ENCODE assay signal across 8 mouse cellular contexts in genomic region chr14:33923168-33924070, GRCm38 (mm10). TPM values are rescaled to one million over a fixed set of nuclear protein-coding genes. Genes with fewer than 3 reads are reported as not detected.
A peak's percentile ranks its signal among the peaks of the same experiment; 100 is the strongest.
DNase-seq lines count a peak whose midpoint lies in the region; ATAC-seq lines count a peak whose summit lies in the region.
"Had no signal": no experiment of that assay in that cellular context is flagged by ENCODE, and none has a peak within 500 bp of the region (broad histone marks: within the 10 kb centered on the region; RNA-seq: fewer than 3 reads in every experiment).

Gene Gdf10, plus strand, starts transcription at chr14:33923587.

- H3K9ac ChIP-seq in intestine, embryonic 14.5 days (ENCODE audit: low read length) = peak within 1 kb of the TSS; percentile 43
- peak within 1 kb of the TSS; percentile 53 for H3K9ac ChIP-seq in limb, embryonic 15.5 days
- peak within 1 kb of the TSS; percentile 65 for H3K9ac ChIP-seq in neural tube, embryonic 11.5 days (ENCODE audit: low read length)

- H3K4me2 ChIP-seq in intestine, embryonic 14.5 days (ENCODE audit: low read length) = peak within 1 kb of the TSS; percentile 96
- peak within 1 kb of the TSS; percentile 86 for H3K4me2 ChIP-seq in limb, embryonic 15.5 days
- H3K4me2 ChIP-seq in neural tube, embryonic 11.5 days (ENCODE audit: low read depth) = peak within 1 kb of the TSS; percentile 94

- ATAC-seq in frontal cortex, adult (ENCODE audit: low TSS enrichment) = peak; percentile 53
- ATAC-seq in intestine, embryonic 14.5 days (replicated peaks; ENCODE audit: low FRiP score, low TSS enrichment, low read depth) = peak; percentile 83
- peak; percentile 56 for ATAC-seq in limb, embryonic 15.5 days (ENCODE audit: insufficient number of reproducible peaks, low FRiP score, low TSS enrichment, low read depth)
- ATAC-seq in neural tube, embryonic 11.5 days (ENCODE audit: insufficient read depth, low FRiP score, low TSS enrichment) = peak; percentile 50
- no peak for ATAC-seq in monocyte, adult 5-6 weeks (replicated peaks; ENCODE audit: insufficient number of reproducible peaks, low FRiP score, low TSS enrichment, poor library complexity, severe bottlenecking)

- no peaks in the 10 kb centered on the region for H3K36me3 ChIP-seq in intestine, embryonic 14.5 days (ENCODE audit: control insufficient read depth, insufficient read depth, low read length)
- H3K36me3 ChIP-seq in limb, embryonic 15.5 days = no peaks in the 10 kb centered on the region
- H3K36me3 ChIP-seq in neural tube, embryonic 11.5 days (ENCODE audit: control insufficient read depth, insufficient read depth, low read length) = no peaks in the 10 kb centered on the region

- peaks cover 67% of the 10 kb centered on the region for H3K27me3 ChIP-seq in intestine, embryonic 14.5 days (replicated peaks; ENCODE audit: control insufficient read depth, insufficient read depth, low read length)
- H3K27me3 ChIP-seq in limb, embryonic 15.5 days = peaks cover 20% of the 10 kb centered on the region
- H3K27me3 ChIP-seq in neural tube, embryonic 11.5 days (ENCODE audit: control insufficient read depth, insufficient read depth, low read length) = peaks cover 24% of the 10 kb centered on the region

- H3K4me1 ChIP-seq in intestine, embryonic 14.5 days (replicated peaks; ENCODE audit: control insufficient read depth, insufficient read depth, low read length) = peaks cover 3% of the 10 kb centered on the region; the same call in 1 of the 2 replicates
- peaks cover 47% of the 10 kb centered on the region for H3K4me1 ChIP-seq in limb, embryonic 15.5 days
- peaks cover 22% of the 10 kb centered on the region for H3K4me1 ChIP-seq in neural tube, embryonic 11.5 days (ENCODE audit: control insufficient read depth, insufficient read depth, low read length)

- H3K27ac ChIP-seq in intestine, embryonic 14.5 days (ENCODE audit: low read depth) = no peak within 1 kb of the TSS
- H3K27ac ChIP-seq in limb, embryonic 15.5 days = peak within 1 kb of the TSS; percentile 75
- H3K27ac ChIP-seq in neural tube, embryonic 11.5 days (ENCODE audit: low read depth, low read length) = no peak within 1 kb of the TSS
- H3K27ac ChIP-seq: macrophage had no signal

- peak within 1 kb of the TSS; percentile 38 for H3K4me3 ChIP-seq in intestine, embryonic 14.5 days (ENCODE audit: low read depth, low read length)
- H3K4me3 ChIP-seq in limb, embryonic 15.5 days = peak within 1 kb of the TSS; percentile 53
- peak within 1 kb of the TSS; percentile 59 for H3K4me3 ChIP-seq in neural tube, embryonic 11.5 days (ENCODE audit: low read depth, low read length)

- no peaks in the 10 kb centered on the region for H3K9me3 ChIP-seq in intestine, embryonic 14.5 days (ENCODE audit: control insufficient read depth, low read length)
- H3K9me3 ChIP-seq in limb, embryonic 15.5 days = no peaks in the 10 kb centered on the region
- no peaks in the 10 kb centered on the region for H3K9me3 ChIP-seq in neural tube, embryonic 11.5 days (ENCODE audit: control insufficient read depth, low read length)

- WGBS in intestine, embryonic 14.5 days = under 1% methylated on average over 68 of the region's 85 CpGs
- WGBS in limb, embryonic 15.5 days = 1% methylated on average over 79 of the region's 85 CpGs
- WGBS in neural tube, embryonic 11.5 days = under 1% methylated on average over 66 of the region's 85 CpGs

- peak; percentile 40 for DNase-seq in R1 (ENCODE audit: low read depth, low spot score)
- DNase-seq in adrenal gland, postnatal 14 days = peak; percentile 56
- DNase-seq in intestine, embryonic 14.5 days (ENCODE audit: low spot score) = peak; percentile 76
- DNase-seq in neural tube, embryonic 11.5 days (ENCODE audit: low spot score) = peak; percentile 66

RNA-seq across cellular contexts. Expression of gene Gdf10, which starts in this region (rescaled TPM):
- total RNA-seq in adrenal gland, postnatal 14 days (2021) = 10.1 and 12.8 TPM in 2 replicates
- polyA plus RNA-seq in intestine, embryonic 14.5 days (2014; fragmentation: Nextera tagmentation; extraction: Ambion mirVana) = 8.8 and 9.4 TPM in 2 replicates
- 30.3 and 33.8 TPM in 2 replicates for polyA plus RNA-seq in limb, embryonic 15.5 days (2015; fragmentation: Nextera tagmentation; extraction: Ambion mirVana)
- polyA plus RNA-seq in neural tube, embryonic 11.5 days (2014; fragmentation: Nextera tagmentation; extraction: Ambion mirVana) = 20.3 and 20.9 TPM in 2 replicates
- 0.19 TPM in 1 of 3 replicates, not detected in the others for total RNA-seq in monocyte, adult 5-6 weeks (2017)
- polyA plus RNA-seq: macrophage had no signal
